Mouse (Mus musculus): ENCODE measurements around the gene Kcnip1.

GRCm38 (mm10) chr11:33921451-33921850 is 71.5 kb downstream of the Kcnip1 start:
- TF ChIP-seq CTCF (IDR thresholded peaks at IDR 0.05) (no peak), EP300 (IDR thresholded peaks at IDR 0.05) (no peak)

Data from lung, postnatal 0 days (tissue).